Mouse (Mus musculus) midbrain, embryonic 10.5 days (tissue): ENCODE measurements around the gene Mast4. TPM values are rescaled to one million over a fixed set of nuclear protein-coding genes. Genes with fewer than 3 reads are reported as not detected.
A peak's percentile ranks its signal among the peaks of the same experiment; 100 is the strongest.

ENCODE experiments used
- DNase-seq: peaks from one replicate; pipeline ENCODE4 v3.0.0-alpha.2; 2017; ENCODE audit warnings: low spot score
- H3K27ac ChIP-seq: fragments of 300-500 bp; sonication (generic); replicated peaks from 2 replicates; pipeline ENCODE4 v1.5.1; 2016; ENCODE audit warnings: mild to moderate bottlenecking
- H3K27me3 ChIP-seq: fragments of 300-500 bp; sonication (generic); 2 replicates; pipeline ENCODE4 v1.6.1; 2016; ENCODE audit warnings: low read depth, mild to moderate bottlenecking; ENCODE audit not compliant: poor library complexity, severe bottlenecking
- H3K36me3 ChIP-seq: fragments of 300-500 bp; sonication (generic); 2 replicates; pipeline ENCODE4 v1.6.1; 2016; ENCODE audit warnings: mild to moderate bottlenecking, moderate library complexity
- H3K4me1 ChIP-seq: fragments of 300-500 bp; sonication (generic); 2 replicates; pipeline ENCODE4 v1.6.1; 2016
- H3K4me3 ChIP-seq: fragments of 300-500 bp; sonication (generic); 2 replicates; pipeline ENCODE4 v1.5.1; 2016; ENCODE audit warnings: mild to moderate bottlenecking, moderate library complexity
- H3K9me3 ChIP-seq: fragments of 300-500 bp; sonication (generic); replicated peaks from 2 replicates; pipeline ENCODE4 v1.6.1; 2016; ENCODE audit warnings: mild to moderate bottlenecking
- WGBS: fragments of 180-500 bp; shearing (Covaris S2); methylation state at CpG from one replicate; pipeline ENCODE4 v1.1.7; 2016; 5-methylcytosine and 5-hydroxymethylcytosine counted together
- polyA plus RNA-seq: library from polyadenylated mRNA; unstranded; fragments of >200 nt; fragmentation: Nextera tagmentation; extraction: Ambion mirVana; gene quantifications from 2 replicates; pipeline ENCODE4 v1.2.1, GENCODE M21; 2016

Gene Mast4
- polyA plus RNA-seq, 1 experiment from 2014 or later, result 19.0 TPM

DNA sequence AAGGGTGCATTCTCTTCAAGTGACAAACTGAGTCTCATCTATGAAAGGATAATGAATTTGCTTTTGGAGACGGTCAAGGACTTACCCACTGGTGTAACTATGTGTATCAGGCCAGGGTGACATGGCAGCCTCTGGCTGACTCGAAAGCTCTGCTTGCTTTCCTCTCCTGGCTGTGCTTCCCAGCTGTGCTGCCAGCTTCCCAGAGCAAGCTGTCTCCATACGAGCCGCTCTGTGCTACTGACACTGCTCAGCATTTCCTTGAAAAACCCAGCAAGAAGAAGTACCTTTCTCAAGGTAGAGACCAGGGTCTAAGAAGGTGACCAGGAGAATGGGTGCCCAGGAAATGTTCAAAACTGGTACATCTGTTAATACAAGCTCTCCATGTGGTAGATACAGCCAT, 254.5 kb downstream of the Mast4 start:
- WGBS, result 72% methylated on average over 4 of the region's 4 CpGs
- DNase-seq, result no peak
- Histone ChIP-seq H3K36me3 (no peaks in the 10 kb centered on the region), H3K27ac (no peak overlapping the region), H3K4me1 (peaks cover 19% of the 10 kb centered on the region), H3K27me3 (no peaks in the 10 kb centered on the region), H3K4me3 (no peak overlapping the region), H3K9me3 (no peaks in the 10 kb centered on the region)

DNA sequence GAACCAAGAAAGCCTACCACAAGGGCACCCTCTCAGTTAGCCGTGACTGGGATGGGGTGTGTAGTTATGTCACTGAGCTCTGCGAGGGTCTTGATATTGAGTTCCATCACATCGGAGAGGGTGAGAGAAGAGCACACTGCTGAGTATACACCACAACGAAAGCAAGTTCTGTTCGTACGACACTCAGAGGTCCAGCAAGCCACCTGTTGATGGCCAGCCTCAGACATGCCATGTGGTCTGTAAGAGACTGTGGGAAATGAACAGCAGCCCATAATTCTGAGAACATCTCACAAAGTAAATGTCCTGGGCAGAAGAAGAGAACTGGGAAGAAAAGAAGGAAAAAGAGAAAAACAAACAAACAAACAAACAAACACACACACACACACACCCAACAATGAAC, 255.5 kb downstream of the Mast4 start:
- peaks cover 9% of the 10 kb centered on the region for H3K4me1 ChIP-seq
- no peaks in the 10 kb centered on the region for H3K9me3 ChIP-seq
- H3K4me3 ChIP-seq, result no peak overlapping the region
- no peak for DNase-seq
- 93% methylated on average over 6 of the region's 6 CpGs for WGBS
- no peaks in the 10 kb centered on the region for H3K27me3 ChIP-seq
- no peak overlapping the region for H3K27ac ChIP-seq
- no peaks in the 10 kb centered on the region for H3K36me3 ChIP-seq

DNA sequence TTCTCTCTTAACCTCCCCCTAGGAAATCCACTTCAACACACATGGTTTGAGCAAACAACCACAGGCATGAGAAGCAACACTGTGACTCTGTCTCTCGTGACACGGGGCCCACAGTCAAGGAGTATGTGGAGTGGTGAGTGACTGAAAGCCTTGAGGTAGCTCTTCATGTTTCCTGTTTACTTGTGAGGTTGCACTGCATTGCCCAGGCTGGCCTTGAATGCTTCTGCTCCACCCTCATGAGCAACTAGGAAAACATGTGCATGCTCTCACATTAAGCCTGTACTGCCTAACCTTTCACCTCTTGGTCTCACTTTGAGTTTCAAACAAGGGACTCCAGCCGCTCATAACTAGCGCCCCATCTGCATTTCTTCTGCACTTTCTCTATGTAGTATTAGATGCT, 260.8 kb downstream of the Mast4 start:
- no peak for DNase-seq
- no peak overlapping the region for H3K4me3 ChIP-seq
- no peaks in the 10 kb centered on the region for H3K4me1 ChIP-seq
- 84% methylated on average over 4 of the region's 4 CpGs for WGBS
- H3K27ac ChIP-seq, result no peak overlapping the region
- no peaks in the 10 kb centered on the region for H3K9me3 ChIP-seq
- H3K27me3 ChIP-seq, result no peaks in the 10 kb centered on the region
- no peaks in the 10 kb centered on the region for H3K36me3 ChIP-seq

DNA sequence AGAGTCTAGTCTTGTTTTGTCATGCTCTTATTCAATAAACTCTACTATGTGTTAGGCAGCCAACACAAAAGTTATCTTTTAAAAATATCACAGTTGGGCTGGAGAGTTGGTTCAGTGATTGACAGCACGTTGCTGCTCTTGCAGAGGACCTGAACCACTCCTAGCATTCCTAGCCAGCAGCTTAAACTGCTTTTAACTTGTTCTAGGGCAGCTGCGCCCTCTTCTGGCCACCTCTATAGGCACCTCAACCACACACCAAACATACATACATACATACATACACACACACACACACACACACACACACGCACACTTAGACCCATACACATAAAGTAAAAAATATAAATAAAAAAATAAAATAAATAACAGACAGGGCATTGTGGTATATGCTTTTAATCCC, 262.5 kb downstream of the Mast4 start:
- WGBS, result 83% methylated on average over 3 of the region's 3 CpGs
- Histone ChIP-seq H3K27me3 (no peaks in the 10 kb centered on the region), H3K36me3 (no peaks in the 10 kb centered on the region), H3K4me3 (no peak overlapping the region), H3K9me3 (no peaks in the 10 kb centered on the region), H3K4me1 (peaks cover 10% of the 10 kb centered on the region), H3K27ac (no peak overlapping the region)
- no peak for DNase-seq

DNA sequence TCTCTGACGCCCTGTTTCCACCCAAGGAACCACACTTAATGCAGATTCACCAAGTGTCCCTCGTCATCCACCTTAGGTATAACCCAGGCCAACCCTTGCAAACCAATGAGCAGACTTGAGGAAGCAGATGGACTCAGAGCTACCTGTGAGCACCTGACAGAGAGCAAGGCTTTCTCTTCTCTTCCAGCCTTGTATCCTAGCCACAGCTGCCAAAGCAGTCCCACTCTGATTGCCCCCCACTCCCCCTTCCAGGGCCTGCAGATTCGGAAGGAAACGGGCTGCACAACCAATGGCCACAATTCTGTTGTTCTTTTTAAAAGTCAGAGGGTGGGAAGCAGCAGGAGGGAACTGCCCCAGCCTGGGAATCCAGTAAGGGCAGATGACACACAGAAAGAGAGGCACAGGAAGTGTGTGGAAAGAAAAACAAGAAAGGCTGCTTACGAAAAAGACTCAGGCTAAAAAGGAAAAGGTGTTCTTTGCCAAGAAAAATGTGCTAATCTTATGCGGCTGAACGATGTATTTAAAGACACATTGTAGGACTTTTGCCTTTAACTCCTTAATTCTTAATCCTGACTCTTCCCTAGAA, 266.6 kb downstream of the Mast4 start:
- H3K4me1 ChIP-seq, result peaks cover 25% of the 10 kb centered on the region
- no peak overlapping the region for H3K27ac ChIP-seq
- H3K36me3 ChIP-seq, result no peaks in the 10 kb centered on the region
- WGBS, result 26% methylated on average over 7 of the region's 7 CpGs
- H3K9me3 ChIP-seq, result no peaks in the 10 kb centered on the region
- no peak for DNase-seq
- H3K4me3 ChIP-seq, result no peak overlapping the region
- H3K27me3 ChIP-seq, result no peaks in the 10 kb centered on the region

DNA sequence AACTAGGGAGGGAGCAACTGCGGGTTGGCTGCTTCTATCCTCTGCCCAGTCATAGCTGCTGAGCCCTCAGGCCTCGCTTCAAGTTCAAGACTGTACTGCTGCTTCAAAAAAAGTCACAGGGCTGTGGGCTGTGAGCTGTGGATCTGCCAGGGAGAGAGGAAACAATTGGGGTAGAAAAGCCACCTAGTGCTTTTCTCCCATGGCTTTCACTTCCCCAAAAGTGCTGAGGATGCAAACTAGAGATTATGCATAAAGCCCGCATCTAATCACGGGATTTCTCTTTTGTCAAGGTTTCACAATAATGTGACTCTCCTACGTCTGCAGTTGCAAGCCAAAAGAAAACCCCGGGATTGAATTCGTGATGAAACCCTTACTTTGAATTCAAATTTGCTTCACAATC, 268.9 kb downstream of the Mast4 start:
- H3K27ac ChIP-seq, result peak overlapping the region; percentile 69
- H3K4me3 ChIP-seq, result no peak overlapping the region
- H3K9me3 ChIP-seq, result no peaks in the 10 kb centered on the region
- DNase-seq, result no peak
- H3K27me3 ChIP-seq, result no peaks in the 10 kb centered on the region
- no peaks in the 10 kb centered on the region for H3K36me3 ChIP-seq
- H3K4me1 ChIP-seq, result peaks cover 25% of the 10 kb centered on the region
- 50% methylated on average over 7 of the region's 7 CpGs for WGBS

DNA sequence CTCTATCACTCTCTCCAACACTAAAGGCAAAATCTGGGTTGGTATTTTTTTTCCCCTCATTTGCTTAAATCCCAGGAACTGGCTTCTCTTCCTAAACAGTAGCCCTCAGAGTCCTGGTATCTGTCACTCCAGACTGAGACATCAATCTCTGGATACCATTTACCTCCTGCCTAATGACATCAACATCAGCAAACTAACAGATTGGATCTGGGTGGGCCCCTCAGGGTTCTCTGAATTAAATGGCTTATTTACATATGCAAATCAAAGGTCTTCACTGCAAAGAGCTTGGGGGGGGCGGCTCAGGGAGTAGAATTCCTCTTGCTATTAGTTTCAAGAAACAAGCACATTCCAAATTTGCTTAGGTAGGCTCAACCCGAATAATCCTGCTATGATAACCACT, 272.6 kb downstream of the Mast4 start:
- Histone ChIP-seq H3K27me3 (no peaks in the 10 kb centered on the region), H3K4me1 (peaks cover 14% of the 10 kb centered on the region), H3K27ac (no peak overlapping the region), H3K4me3 (no peak overlapping the region), H3K36me3 (no peaks in the 10 kb centered on the region), H3K9me3 (no peaks in the 10 kb centered on the region)
- no peak for DNase-seq
- 75% methylated on average over 2 of the region's 2 CpGs for WGBS

DNA sequence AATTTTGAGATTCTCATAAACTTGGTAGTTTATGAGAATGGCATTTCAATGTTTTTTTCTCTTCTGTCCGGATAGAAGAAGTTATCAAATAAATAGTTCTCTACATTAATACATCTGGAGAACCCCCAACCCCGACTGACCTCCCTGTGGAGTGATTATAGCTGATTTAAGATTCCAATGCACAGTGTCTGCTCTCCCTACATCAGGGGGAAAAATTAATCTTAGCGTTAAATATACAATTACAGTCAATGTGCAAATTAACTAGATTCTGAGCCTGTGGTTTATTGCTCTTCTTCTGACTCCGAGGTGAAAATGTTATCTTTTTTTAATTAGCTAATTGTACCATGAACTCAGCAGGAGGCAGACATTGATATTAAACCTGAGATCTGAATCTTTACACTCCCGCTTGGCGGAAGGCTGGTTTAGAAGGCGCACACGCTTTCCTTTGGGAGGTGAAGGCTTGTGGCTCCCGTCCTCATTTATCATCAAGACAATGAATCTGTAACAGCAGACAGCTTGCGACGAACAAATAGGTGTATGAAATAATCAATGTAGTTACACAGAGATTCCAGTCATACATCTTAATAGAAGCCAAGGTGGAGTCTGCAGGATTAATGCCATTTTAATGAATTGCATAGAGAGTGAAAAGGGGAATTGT, 274.2 kb downstream of the Mast4 start:
- WGBS, result 91% methylated on average over 11 of the region's 11 CpGs
- no peaks in the 10 kb centered on the region for H3K9me3 ChIP-seq
- H3K4me1 ChIP-seq, result peaks cover 4% of the 10 kb centered on the region
- no peak for DNase-seq
- H3K4me3 ChIP-seq, result no peak overlapping the region
- H3K27me3 ChIP-seq, result no peaks in the 10 kb centered on the region
- H3K27ac ChIP-seq, result no peak overlapping the region
- H3K36me3 ChIP-seq, result no peaks in the 10 kb centered on the region

DNA sequence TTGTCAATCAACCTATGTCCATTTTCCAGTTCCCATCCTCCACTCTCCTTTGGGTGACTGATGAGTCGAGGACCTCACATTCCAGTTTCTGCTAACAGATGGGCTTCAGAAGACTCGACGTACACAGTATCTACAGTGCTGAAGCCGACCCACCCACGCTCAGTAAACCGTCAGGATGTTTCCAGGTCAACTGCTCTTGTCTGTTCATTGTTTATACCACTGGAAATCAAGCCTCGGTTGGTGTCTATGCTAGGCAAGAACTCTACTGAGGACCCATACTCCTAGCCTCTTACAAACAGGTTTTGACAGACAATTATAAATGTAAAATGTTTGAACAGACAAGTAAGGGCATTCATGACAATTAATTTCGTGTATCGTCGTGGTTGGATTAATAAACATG, 277.8 kb downstream of the Mast4 start:
- Histone ChIP-seq H3K27ac (no peak overlapping the region), H3K4me1 (peaks cover 18% of the 10 kb centered on the region), H3K4me3 (no peak overlapping the region), H3K9me3 (no peaks in the 10 kb centered on the region), H3K27me3 (no peaks in the 10 kb centered on the region), H3K36me3 (no peaks in the 10 kb centered on the region)
- no peak for DNase-seq
- WGBS, result 89% methylated on average over 10 of the region's 10 CpGs

DNA sequence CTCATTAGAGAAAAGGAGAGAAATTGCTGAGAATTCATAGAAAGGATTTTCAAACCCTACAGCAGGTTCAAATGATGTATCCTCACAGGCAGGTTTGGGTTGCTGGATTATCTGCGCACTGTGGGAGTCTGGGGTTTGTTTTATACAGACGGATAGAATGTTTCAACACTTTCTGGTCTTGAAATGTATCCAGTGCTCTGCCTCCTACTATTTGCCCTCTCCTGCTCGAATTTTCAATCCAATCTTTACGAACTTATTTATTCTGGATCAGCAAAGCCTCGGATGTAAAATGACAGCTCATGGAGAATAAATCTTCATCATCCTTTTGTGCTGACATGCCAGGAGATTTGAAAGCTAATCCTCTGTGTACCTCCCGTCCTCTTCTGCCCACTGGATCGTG, 281.6 kb downstream of the Mast4 start:
- DNase-seq, result no peak
- H3K4me3 ChIP-seq, result no peak overlapping the region
- peaks cover 18% of the 10 kb centered on the region for H3K4me1 ChIP-seq
- no peaks in the 10 kb centered on the region for H3K36me3 ChIP-seq
- no peak overlapping the region for H3K27ac ChIP-seq
- 55% methylated on average over 7 of the region's 7 CpGs for WGBS
- no peaks in the 10 kb centered on the region for H3K27me3 ChIP-seq
- H3K9me3 ChIP-seq, result no peaks in the 10 kb centered on the region

DNA sequence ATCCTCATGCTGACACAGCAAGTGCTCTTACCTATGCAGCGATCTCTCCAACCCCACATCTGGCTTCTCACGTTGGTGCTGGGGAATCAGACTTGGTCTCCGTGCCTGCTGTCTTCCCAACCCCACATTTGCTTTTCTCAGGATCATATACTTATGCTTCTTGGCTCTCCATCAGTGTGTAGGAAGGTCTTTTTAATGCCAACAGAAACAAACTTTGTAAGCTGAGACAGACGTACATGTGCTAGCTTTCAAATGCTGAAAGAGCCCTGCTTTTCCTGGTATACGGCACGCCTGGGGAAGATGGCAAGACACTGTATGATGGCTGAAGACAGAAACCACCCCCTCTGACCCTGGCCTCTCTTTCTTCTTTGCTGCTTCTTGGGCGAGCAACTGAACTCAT, 285.3 kb downstream of the Mast4 start:
- Histone ChIP-seq H3K4me1 (peaks cover 17% of the 10 kb centered on the region), H3K9me3 (no peaks in the 10 kb centered on the region), H3K27ac (no peak overlapping the region), H3K27me3 (no peaks in the 10 kb centered on the region), H3K36me3 (no peaks in the 10 kb centered on the region), H3K4me3 (no peak overlapping the region)
- no peak for DNase-seq
- 88% methylated on average over 7 of the region's 7 CpGs for WGBS

DNA sequence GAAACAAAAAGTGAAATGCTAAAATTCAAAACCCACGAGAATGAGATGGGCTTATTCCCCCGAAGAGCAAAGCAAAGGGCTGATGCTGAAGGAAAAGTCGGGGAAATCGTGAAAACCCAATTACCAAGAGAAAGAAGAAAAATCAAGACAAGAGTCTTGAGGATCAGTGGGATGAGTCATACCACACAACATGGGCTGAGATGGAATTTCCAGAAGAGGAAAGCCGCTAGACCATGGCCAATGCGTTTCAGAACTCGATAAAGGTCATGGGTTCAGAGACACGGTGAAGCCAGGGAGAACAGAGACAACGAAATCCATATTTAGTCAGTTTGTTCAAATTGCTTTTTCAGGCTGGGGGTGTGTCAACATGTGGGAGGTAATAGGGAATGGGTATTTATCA, 290.6 kb downstream of the Mast4 start:
- Histone ChIP-seq H3K4me1 (no peaks in the 10 kb centered on the region), H3K27me3 (no peaks in the 10 kb centered on the region), H3K4me3 (no peak overlapping the region), H3K27ac (no peak overlapping the region), H3K36me3 (no peaks in the 10 kb centered on the region), H3K9me3 (no peaks in the 10 kb centered on the region)
- WGBS, result 93% methylated on average over 9 of the region's 9 CpGs
- no peak for DNase-seq

DNA sequence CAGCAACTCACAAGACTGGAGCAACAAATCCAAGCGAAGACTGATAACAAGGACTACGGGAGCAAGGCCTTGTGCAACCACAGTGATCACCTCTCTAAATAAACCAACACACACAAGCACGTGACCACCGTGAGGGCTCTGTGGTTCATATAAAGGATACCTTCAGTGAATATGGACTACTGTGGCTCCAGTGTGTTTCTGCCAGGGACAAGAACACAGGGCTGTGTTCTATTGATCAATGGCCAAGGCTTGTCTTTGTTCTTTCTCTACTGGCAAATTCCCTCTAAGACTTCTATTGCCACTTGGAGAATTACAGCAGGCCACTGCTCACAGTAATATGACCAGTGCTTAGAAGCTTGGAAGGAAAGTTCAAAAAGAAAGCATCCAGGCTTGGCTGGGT, 291.3 kb downstream of the Mast4 start:
- no peaks in the 10 kb centered on the region for H3K4me1 ChIP-seq
- H3K27me3 ChIP-seq, result no peaks in the 10 kb centered on the region
- WGBS, result 93% methylated on average over 4 of the region's 4 CpGs
- no peaks in the 10 kb centered on the region for H3K36me3 ChIP-seq
- no peak for DNase-seq
- H3K9me3 ChIP-seq, result no peaks in the 10 kb centered on the region
- no peak overlapping the region for H3K27ac ChIP-seq
- H3K4me3 ChIP-seq, result no peak overlapping the region

DNA sequence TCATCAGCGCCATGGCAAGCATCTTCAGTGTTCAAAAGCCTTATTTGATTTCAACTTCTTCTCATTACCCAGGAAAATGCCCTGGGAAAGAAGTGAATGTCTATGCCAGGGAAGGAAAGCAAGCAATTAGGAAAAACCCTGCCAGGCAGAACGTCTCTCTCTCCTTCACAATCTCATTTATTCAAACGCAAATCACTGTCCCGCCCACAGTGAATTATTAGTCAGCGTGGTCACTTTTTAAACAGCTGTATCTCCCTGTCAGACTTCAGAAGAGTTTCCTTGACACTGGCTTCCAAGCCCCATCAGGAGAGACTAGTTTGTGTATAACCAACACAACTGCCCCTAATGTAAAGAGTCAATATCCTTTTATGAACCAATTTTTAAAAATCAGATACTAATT, 296.8 kb downstream of the Mast4 start:
- Histone ChIP-seq H3K27ac (no peak overlapping the region), H3K36me3 (no peaks in the 10 kb centered on the region), H3K4me1 (peaks cover 16% of the 10 kb centered on the region), H3K27me3 (no peaks in the 10 kb centered on the region), H3K9me3 (no peaks in the 10 kb centered on the region), H3K4me3 (no peak overlapping the region)
- no peak for DNase-seq
- WGBS, result 57% methylated on average over 5 of the region's 5 CpGs
